Mouse (Mus musculus) liver, embryonic 14.5 days (tissue): ENCODE measurements at regions not wholly inside any gene's neighbourhood (a gene's known extent, or its start where the extent isn't known, plus 50 kb on each side); places are given as distances from the start of the nearest gene placed in this dataset.

Experiments used
- ATAC-seq: fragments of 200-750 bp; cut with Nextera tagmentation; 2 replicates; pipeline ENCODE4 v1.8.0; 2017; ENCODE audit warnings: moderate number of reproducible peaks, mild to moderate bottlenecking, moderate library complexity; ENCODE audit not compliant: insufficient read depth
- DNase-seq, 3 experiments: peaks; one replicate each; pipeline ENCODE4 v3.0.0-alpha.2; 2012 to 2013; ENCODE audit warnings: low read depth in 3 of 3, low spot score in 3 of 3
- H3K27ac ChIP-seq: fragments of 300-500 bp; sonication (generic); 2 replicates; pipeline ENCODE4 v1.5.1; 2014; ENCODE audit warnings: moderate library complexity, mild to moderate bottlenecking, control low read depth, inconsistent platforms
- H3K27me3 ChIP-seq: fragments of 300-500 bp; sonication (generic); 2 replicates; pipeline ENCODE4 v1.6.1; 2014; ENCODE audit warnings: mild to moderate bottlenecking, low read length, moderate library complexity; ENCODE audit not compliant: control insufficient read depth, insufficient read depth
- H3K36me3 ChIP-seq: fragments of 300-500 bp; sonication (generic); replicated peaks from 2 replicates; pipeline ENCODE4 v1.6.1; 2014; ENCODE audit warnings: low read depth; ENCODE audit not compliant: control insufficient read depth, insufficient read depth
- H3K4me1 ChIP-seq, 2 experiments: fragments of 200-500 bp in 1 of 2; fragments of 300-500 bp in 1 of 2; sonication (generic) in 1 of 2; replicated peaks; 2 replicates each; pipeline ENCODE4 v1.6.1; 2012 to 2014; ENCODE audit warnings: antibody characterized with exemption in 1 of 2, inconsistent platforms in 1 of 2, low read length in 1 of 2; ENCODE audit not compliant: control insufficient read depth in 2 of 2, insufficient read depth in 2 of 2
- H3K4me2 ChIP-seq: fragments of 300-500 bp; sonication (generic); 2 replicates; pipeline ENCODE4 v1.6.1; 2014; ENCODE audit warnings: low read depth, mild to moderate bottlenecking, control low read depth, moderate library complexity
- H3K4me3 ChIP-seq, 2 experiments: fragments of 200-500 bp in 1 of 2; fragments of 300-500 bp in 1 of 2; sonication (generic) in 1 of 2; 2 replicates each; pipeline ENCODE4 v1.5.1; 2012 to 2014; ENCODE audit warnings: low read depth in 2 of 2, low read length in 2 of 2, mild to moderate bottlenecking in 2 of 2, control low read depth in 1 of 2, inconsistent platforms in 1 of 2, moderate library complexity in 1 of 2; ENCODE audit not compliant: insufficient read depth in 1 of 2
- H3K9ac ChIP-seq: fragments of 300-500 bp; sonication (generic); replicated peaks from 2 replicates; pipeline ENCODE4 v1.6.1; 2014; ENCODE audit warnings: mild to moderate bottlenecking, control low read depth, moderate library complexity
- H3K9me3 ChIP-seq: fragments of 300-500 bp; sonication (generic); 2 replicates; pipeline ENCODE4 v1.6.1; 2016; ENCODE audit warnings: low read length, mixed read lengths; ENCODE audit not compliant: control insufficient read depth
- CTCF ChIP-seq: IDR thresholded peaks from 2 replicates; pipeline ENCODE4 v1.5.1; 2016; ENCODE audit warnings: antibody characterized with exemption, low read depth, control low read depth
- EP300 ChIP-seq: IDR thresholded peaks from 2 replicates; pipeline ENCODE4 v1.6.1; 2016; ENCODE audit warnings: antibody characterized with exemption, low read depth
- WGBS: fragments of 180-500 bp; shearing (Covaris S2); extraction: QIAGEN DNeasy Blood & Tissue Kit; methylation state at CpG from one replicate; pipeline ENCODE4 v1.1.7; 2014; ENCODE audit not compliant: insufficient replicate concordance; 5-methylcytosine and 5-hydroxymethylcytosine counted together

DNA sequence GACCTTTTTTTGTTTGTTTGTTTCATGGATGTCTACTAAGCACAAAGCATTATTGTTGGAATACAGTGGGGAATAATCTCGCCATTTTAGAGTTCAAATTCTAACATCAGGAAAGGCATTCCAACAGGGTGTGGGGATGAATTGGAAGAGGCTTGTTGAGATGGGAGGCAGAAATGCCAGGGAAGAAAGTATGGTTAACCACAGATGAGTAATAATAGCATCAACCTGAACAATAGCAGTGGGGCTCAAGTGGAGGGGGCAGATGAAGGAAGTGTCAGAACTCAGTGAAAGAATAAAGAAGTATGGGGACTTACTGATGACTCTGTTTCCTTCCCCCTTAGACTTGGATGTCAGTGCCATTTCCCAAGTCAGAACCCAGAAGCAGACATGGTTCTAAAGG lies 94.5 kb upstream of the Gdnf start:
- no peak overlapping the region for H3K4me2 ChIP-seq
- WGBS: 32% methylated on average over 1 of the region's 1 CpGs
- no peaks in the 10 kb centered on the region for H3K4me1 ChIP-seq
- no peak overlapping the region for H3K27ac ChIP-seq
- no peaks in the 10 kb centered on the region for H3K27me3 ChIP-seq
- no peak for ATAC-seq
- H3K9ac ChIP-seq: no peak overlapping the region
- H3K36me3 ChIP-seq: no peaks in the 10 kb centered on the region
- no peak for DNase-seq
- H3K4me3 ChIP-seq: no peak overlapping the region
- TF ChIP-seq EP300: no peak
- no peak for TF ChIP-seq CTCF
- no peaks in the 10 kb centered on the region for H3K9me3 ChIP-seq

DNA sequence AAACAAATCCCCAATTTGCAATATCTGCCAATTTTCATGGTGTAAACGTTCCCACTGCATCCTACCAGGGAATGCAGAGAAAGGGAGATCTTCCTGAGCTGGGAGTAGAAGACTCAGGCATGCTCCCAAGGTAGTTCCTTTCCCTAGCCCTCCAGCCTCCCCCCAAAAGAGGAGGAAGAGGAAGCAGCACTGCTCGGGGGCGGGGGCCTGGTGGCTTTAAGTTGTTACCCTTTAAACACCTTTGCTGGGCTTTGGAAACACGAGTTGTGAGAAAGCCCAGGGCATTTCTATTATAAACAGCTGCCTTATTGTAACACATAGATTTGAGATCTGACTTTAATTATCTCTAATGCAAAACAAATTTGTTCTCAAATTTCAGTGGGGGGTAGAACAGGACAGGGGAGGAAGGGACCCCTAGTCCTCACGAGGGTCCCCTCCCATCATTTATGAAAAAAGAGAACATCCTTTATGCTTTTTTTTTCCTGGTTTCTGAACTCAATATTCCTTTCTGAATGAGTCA lies 87.4 kb upstream of the Gdnf start:
- TF ChIP-seq CTCF (no peak), EP300 (no peak)
- no peaks in the 10 kb centered on the region for H3K27me3 ChIP-seq
- DNase-seq: no peak
- no peak overlapping the region for H3K4me2 ChIP-seq
- 22% methylated on average over 5 of the region's 5 CpGs for WGBS
- no peak for ATAC-seq
- no peak overlapping the region for H3K9ac ChIP-seq
- H3K36me3 ChIP-seq: no peaks in the 10 kb centered on the region
- H3K4me3 ChIP-seq: no peak overlapping the region
- no peaks in the 10 kb centered on the region for H3K9me3 ChIP-seq
- no peak overlapping the region for H3K27ac ChIP-seq
- no peaks in the 10 kb centered on the region for H3K4me1 ChIP-seq

- WGBS: 70% methylated on average over 2 of the region's 2 CpGs
- ATAC-seq: no peak
Measured at GRCm38 (mm10) chr15:7723770-7724169, 86.9 kb upstream of the Gdnf start.

DNA sequence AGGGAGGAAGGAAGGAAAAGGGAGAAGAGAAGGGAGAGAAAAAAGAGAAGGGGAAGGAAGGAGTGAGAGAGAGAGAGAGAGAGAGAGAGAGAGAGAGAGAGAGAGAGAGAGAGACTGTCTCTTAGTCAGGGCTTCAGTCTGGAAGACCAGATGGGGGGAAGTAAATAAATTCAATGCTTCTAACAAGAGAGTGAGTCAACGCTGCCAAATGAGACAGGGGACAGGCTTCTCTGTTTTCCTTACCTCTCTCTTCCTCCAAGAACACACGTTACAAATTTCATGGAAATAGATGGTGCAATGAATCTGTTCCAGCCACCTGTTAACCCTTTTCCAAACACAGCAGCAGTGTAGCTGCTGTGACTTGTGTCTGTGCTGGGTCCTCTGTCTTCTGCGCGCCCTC lies 85.1 kb upstream of the Gdnf start:
- H3K4me1 ChIP-seq: no peaks in the 10 kb centered on the region
- no peak overlapping the region for H3K9ac ChIP-seq
- no peak overlapping the region for H3K4me3 ChIP-seq
- no peaks in the 10 kb centered on the region for H3K9me3 ChIP-seq
- TF ChIP-seq CTCF: no peak
- TF ChIP-seq EP300: no peak
- no peak overlapping the region for H3K4me2 ChIP-seq
- H3K27ac ChIP-seq: no peak overlapping the region
- no peaks in the 10 kb centered on the region for H3K27me3 ChIP-seq
- WGBS: 57% methylated on average over 4 of the region's 4 CpGs
- H3K36me3 ChIP-seq: no peaks in the 10 kb centered on the region
- DNase-seq (no peak), ATAC-seq (no peak)

More at GRCm38 (mm10) chr15:7723770-7724169, 86.9 kb upstream of the Gdnf start:
- H3K4me2 ChIP-seq: no peak overlapping the region
- no peaks in the 10 kb centered on the region for H3K9me3 ChIP-seq
- H3K36me3 ChIP-seq: no peaks in the 10 kb centered on the region
- no peaks in the 10 kb centered on the region for H3K4me1 ChIP-seq
- H3K4me3 ChIP-seq: no peak overlapping the region
- H3K27me3 ChIP-seq: no peaks in the 10 kb centered on the region
- TF ChIP-seq CTCF: no peak
- TF ChIP-seq EP300: no peak
- no peak overlapping the region for H3K27ac ChIP-seq
- DNase-seq: no peak
- no peak overlapping the region for H3K9ac ChIP-seq

GRCm38 (mm10) chr15:7747586-7747985 lies 63.1 kb upstream of the Gdnf start:
- 66% methylated on average over 4 of the region's 4 CpGs for WGBS

More at GRCm38 (mm10) chr15:7747586-7747985, 63.1 kb upstream of the Gdnf start:
- DNase-seq (no peak), ATAC-seq (no peak)
- no peaks in the 10 kb centered on the region for H3K27me3 ChIP-seq
- no peaks in the 10 kb centered on the region for H3K9me3 ChIP-seq
- no peak overlapping the region for H3K4me3 ChIP-seq
- H3K27ac ChIP-seq: no peak overlapping the region
- TF ChIP-seq EP300: no peak
- TF ChIP-seq CTCF: no peak
- no peaks in the 10 kb centered on the region for H3K4me1 ChIP-seq
- no peak overlapping the region for H3K4me2 ChIP-seq
- H3K36me3 ChIP-seq: no peaks in the 10 kb centered on the region
- no peak overlapping the region for H3K9ac ChIP-seq
